Mouse (Mus musculus): ENCODE data around the gene Tspan9. TPM values are rescaled to one million over a fixed set of nuclear protein-coding genes. Genes with fewer than 3 reads are reported as not detected.

Tspan9 gene
- polyA plus RNA-seq, 1 experiment from 2014 or later: 29.3 TPM

DNA sequence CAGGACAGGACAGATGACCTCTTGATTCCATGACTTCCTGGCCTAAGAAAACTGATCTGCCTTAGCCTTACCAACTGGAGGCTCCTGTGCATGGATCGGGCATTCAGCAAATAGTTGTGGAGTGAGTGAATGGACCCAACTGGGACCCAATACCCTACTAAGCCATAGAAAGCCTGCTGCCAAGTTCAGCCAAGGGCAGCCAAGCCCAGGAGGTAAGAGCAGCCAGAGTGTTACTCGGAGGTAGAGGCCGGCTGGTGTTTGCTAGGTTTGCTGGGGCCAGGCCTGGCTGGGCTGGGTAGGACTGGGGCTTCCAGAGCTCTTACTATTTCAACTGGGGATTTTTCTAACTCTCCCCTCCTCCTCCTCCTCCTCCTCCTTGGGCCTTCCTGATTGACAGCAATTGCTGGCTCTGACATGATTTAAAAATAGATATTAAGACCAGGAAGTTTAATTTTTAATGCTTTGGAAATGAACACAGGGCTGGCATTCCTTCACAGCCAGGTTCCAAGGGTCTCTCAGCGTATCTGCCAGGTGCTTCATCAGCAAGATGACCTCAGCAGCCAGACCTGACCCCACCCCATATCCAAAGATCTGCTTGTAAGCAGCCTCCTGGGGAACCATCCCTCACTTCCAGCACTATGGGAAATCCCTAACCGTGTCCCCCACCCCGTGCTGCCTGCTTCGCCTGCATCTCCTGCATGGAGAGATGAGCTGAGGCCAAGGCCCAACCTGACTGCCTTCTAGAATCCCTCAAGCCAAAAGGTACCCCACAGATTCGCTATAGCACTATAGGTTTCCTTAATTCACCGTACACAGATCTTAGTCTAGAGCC lies 113.7 kb downstream of the Tspan9 start:
- H3K27ac ChIP-seq: no peak overlapping the region
- H3K9me3 ChIP-seq: no peaks in the 10 kb centered on the region
- ATAC-seq: no peak
- no peak overlapping the region for H3K4me2 ChIP-seq (replicated peaks)
- H3K9ac ChIP-seq (replicated peaks): no peak overlapping the region
- 87% methylated on average over 9 of the region's 9 CpGs for WGBS
- H3K36me3 ChIP-seq: no peaks in the 10 kb centered on the region
- no peak overlapping the region for H3K4me3 ChIP-seq (replicated peaks)
- H3K27me3 ChIP-seq: peaks cover 20% of the 10 kb centered on the region
- peaks cover 47% of the 10 kb centered on the region for H3K4me1 ChIP-seq (replicated peaks)

DNA sequence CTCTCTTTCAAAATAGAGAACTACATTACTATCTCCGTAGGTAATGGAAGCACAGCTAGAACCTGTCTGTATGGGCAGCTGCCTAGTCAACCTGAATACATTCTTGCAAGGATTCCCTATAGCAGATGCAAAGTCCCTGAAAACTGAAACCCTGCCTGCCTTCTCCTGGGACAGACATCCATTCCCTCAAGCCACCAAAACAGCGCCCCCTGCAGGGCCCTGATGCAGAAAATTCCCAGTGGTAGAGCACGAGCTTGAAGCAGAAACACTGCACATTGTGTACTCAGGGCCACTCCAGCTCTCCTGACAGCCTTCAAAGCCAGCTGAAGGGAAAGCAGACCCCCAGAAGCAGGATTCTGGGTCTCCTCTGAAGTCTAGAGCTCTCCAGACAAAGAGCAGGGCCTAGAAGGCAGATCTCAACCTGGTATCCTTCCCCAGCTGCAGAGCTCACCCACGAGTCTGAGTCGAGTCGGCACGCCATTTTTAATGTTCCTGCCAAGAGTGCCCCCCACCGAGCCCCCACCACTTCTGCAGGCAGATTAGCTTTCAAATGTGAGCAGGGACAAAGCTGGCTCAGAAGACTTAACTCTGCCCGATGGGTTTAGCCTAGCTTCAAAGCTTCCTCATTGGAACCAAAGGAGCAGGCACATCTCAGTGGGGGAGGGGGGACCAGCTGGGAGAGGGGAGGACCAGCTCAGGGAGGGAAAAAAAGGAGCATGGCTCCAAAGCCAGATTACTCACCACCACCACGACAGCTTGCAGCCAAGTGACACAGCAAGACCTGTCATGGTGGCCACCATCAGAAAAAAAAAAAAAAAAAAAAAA lies 115.1 kb downstream of the Tspan9 start:
- 14% methylated on average over 10 of the region's 10 CpGs for WGBS
- ATAC-seq: peak; percentile 40
- Histone ChIP-seq H3K27me3 (peaks cover 14% of the 10 kb centered on the region), H3K9me3 (no peaks in the 10 kb centered on the region), H3K27ac (peak overlapping the region; percentile 35; the same call in 1 of the 2 replicates), H3K4me3 (replicated peaks) (no peak overlapping the region), H3K4me2 (replicated peaks) (no peak overlapping the region), H3K36me3 (no peaks in the 10 kb centered on the region), H3K9ac (replicated peaks) (no peak overlapping the region), H3K4me1 (replicated peaks) (peaks cover 33% of the 10 kb centered on the region)

- Histone ChIP-seq H3K9me3 (no peaks in the 10 kb centered on the region), H3K4me2 (replicated peaks) (no peak overlapping the region), H3K27ac (no peak overlapping the region), H3K36me3 (no peaks in the 10 kb centered on the region), H3K9ac (replicated peaks) (no peak overlapping the region), H3K4me3 (replicated peaks) (no peak overlapping the region), H3K27me3 (no peaks in the 10 kb centered on the region; the same call in 1 of the 2 replicates), H3K4me1 (replicated peaks) (peaks cover 46% of the 10 kb centered on the region)
- WGBS: 91% methylated on average over 8 of the region's 8 CpGs
- no peak for ATAC-seq
These were observed 117.4 kb downstream of the Tspan9 start for GRCm38 (mm10) chr6:128025997-128026396.

- Histone ChIP-seq H3K4me3 (replicated peaks) (no peak overlapping the region), H3K27me3 (no peaks in the 10 kb centered on the region; the same call in 1 of the 2 replicates), H3K4me1 (replicated peaks) (peaks cover 50% of the 10 kb centered on the region), H3K4me2 (replicated peaks) (no peak overlapping the region), H3K36me3 (no peaks in the 10 kb centered on the region), H3K9me3 (no peaks in the 10 kb centered on the region), H3K27ac (no peak overlapping the region), H3K9ac (replicated peaks) (no peak overlapping the region)
- ATAC-seq: no peak
- 89% methylated on average over 13 of the region's 13 CpGs for WGBS
These were observed 117.8 kb downstream of the Tspan9 start for GRCm38 (mm10) chr6:128025581-128025980.

- Histone ChIP-seq H3K9ac (replicated peaks) (no peak overlapping the region), H3K27me3 (no peaks in the 10 kb centered on the region; the same call in 1 of the 2 replicates), H3K4me1 (replicated peaks) (peaks cover 40% of the 10 kb centered on the region), H3K4me2 (replicated peaks) (no peak overlapping the region), H3K27ac (0 out of 2 replicates have a peak overlapping the region, but pooled peaks have one; percentile 7), H3K9me3 (no peaks in the 10 kb centered on the region), H3K4me3 (replicated peaks) (no peak overlapping the region), H3K36me3 (no peaks in the 10 kb centered on the region)
- WGBS: 22% methylated on average over 6 of the region's 6 CpGs
- 0 out of 2 replicates have a peak, but pooled peaks have one; percentile 31 for ATAC-seq
These were observed 121.2 kb downstream of the Tspan9 start for GRCm38 (mm10) chr6:128022207-128022606.

DNA sequence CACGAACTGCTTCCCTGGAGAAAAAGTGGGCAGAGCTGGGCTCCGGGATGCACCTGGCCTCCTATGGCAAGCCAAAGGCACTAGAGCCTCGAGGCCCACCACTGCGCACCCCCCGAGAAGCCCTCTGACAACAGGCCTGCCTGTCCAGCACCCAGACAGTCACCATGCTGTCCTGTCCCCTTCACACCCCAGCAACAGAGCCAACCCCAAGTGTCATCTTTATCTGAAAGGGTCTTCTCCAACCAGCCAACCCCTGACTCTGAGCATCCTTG lies 121.5 kb downstream of the Tspan9 start:
- peak; percentile 51 for ATAC-seq
- WGBS: 38% methylated on average over 5 of the region's 5 CpGs
- Histone ChIP-seq H3K4me1 (replicated peaks) (peaks cover 40% of the 10 kb centered on the region), H3K27ac (0 out of 2 replicates have a peak overlapping the region, but pooled peaks have one; percentile 7), H3K9me3 (no peaks in the 10 kb centered on the region), H3K9ac (replicated peaks) (no peak overlapping the region), H3K4me3 (replicated peaks) (no peak overlapping the region), H3K36me3 (no peaks in the 10 kb centered on the region), H3K4me2 (replicated peaks) (no peak overlapping the region), H3K27me3 (no peaks in the 10 kb centered on the region; the same call in 1 of the 2 replicates)

DNA sequence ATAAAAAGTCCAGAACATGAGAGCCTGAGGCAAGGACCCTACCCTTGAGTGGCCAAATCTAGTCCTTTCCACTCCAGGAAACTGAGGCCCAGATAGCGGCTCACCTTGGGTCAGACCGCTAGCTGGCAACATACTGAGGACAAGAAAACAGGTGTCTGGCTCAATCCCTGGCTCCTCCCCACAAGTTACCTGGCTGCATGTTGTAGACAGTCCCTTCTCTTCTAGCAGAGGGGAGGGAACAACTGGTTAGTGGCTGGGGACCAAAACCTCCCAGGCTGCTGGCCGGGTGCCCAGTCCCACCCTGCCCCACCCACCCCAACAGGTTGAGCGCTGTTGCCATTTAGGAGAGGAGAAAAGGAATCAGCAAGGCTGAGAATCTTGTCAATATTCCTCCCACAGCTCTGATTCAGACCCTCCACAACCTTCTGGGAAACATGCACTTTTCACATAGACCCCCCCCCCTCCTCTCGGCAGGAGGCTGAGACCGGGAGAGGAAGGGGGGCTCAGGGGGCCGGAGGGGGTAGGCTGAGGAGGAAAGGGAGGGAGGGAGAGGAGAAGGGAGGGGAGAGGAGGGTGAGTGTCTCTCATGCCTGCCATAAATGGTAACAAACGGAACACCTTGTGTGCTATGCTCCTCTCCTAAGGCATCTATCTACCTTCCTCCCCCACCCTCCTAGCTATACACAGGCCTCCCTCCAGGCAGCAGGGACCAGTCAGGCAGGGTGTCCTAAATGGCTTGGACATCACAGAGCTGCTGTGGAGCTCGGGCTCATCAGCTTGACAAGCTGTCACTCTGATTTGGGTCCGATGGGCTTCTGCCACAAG lies 122.1 kb downstream of the Tspan9 start:
- Histone ChIP-seq H3K4me3 (replicated peaks) (no peak overlapping the region), H3K4me2 (replicated peaks) (no peak overlapping the region), H3K36me3 (no peaks in the 10 kb centered on the region), H3K27me3 (no peaks in the 10 kb centered on the region; the same call in 1 of the 2 replicates), H3K4me1 (replicated peaks) (peaks cover 40% of the 10 kb centered on the region), H3K27ac (0 out of 2 replicates have a peak overlapping the region, but pooled peaks have one; percentile 7), H3K9ac (replicated peaks) (0 out of 2 replicates have a peak overlapping the region, but pooled peaks have one; percentile 10), H3K9me3 (no peaks in the 10 kb centered on the region)
- 32% methylated on average over 8 of the region's 10 CpGs for WGBS
- ATAC-seq: peak; percentile 49

DNA sequence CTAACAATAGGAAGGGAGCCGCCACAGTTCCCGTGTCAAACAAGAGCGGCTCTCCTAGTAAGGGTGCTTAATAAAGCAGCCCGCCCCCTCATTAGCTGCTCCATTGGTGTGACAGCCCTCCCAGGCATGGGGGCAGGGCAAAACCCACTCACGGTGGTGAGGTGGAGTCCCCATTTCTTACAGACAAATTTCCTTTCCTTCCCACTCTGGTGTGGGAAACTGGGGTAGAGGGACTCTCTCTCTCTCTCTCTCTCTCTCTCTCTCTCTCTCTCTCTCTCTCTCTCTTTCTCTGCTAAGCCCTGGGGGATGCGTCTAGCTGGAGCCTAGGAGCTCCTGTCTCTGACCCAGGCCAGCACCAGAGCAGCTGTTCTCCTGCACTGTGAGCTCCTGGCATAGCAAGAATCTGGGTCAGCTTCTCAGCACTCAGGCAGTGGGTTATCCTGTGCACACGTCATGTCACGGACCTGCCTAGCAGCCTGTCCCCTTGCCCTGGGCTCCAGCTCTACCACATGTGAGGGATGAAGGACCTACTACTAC lies 122.8 kb downstream of the Tspan9 start:
- Histone ChIP-seq H3K9me3 (no peaks in the 10 kb centered on the region), H3K36me3 (no peaks in the 10 kb centered on the region), H3K27me3 (no peaks in the 10 kb centered on the region; the same call in 1 of the 2 replicates), H3K4me2 (replicated peaks) (peak overlapping the region; percentile 4; the same call in 1 of the 2 replicates), H3K27ac (peak overlapping the region; percentile 48), H3K9ac (replicated peaks) (0 out of 2 replicates have a peak overlapping the region, but pooled peaks have one; percentile 5), H3K4me3 (replicated peaks) (no peak overlapping the region), H3K4me1 (replicated peaks) (peaks cover 44% of the 10 kb centered on the region)
- 9% methylated on average over 8 of the region's 8 CpGs for WGBS
- ATAC-seq: peak; percentile 61

DNA sequence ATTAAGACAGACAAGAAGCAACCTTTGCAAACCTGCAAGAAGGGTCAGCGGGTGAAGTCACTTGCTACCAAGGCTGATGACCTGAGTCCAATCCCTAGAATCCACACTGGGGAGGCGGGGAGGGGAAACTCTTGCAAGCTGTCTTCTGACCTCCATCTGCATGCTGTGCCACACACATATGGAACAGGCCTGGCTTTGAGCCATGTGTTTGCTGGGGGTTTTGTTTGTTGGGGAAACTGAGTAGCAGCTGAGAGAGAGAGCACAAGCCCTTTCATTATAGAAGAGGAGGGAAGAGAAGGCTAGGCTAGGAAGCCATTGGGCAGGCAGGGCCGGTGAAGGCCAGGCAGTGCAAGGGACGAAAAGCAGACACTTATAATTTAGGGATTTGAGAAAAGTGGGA lies 123.3 kb downstream of the Tspan9 start:
- 0 out of 2 replicates have a peak, but pooled peaks have one; percentile 12 for ATAC-seq
- 35% methylated on average over 4 of the region's 4 CpGs for WGBS
- no peaks in the 10 kb centered on the region; the same call in 1 of the 2 replicates for H3K27me3 ChIP-seq
- H3K27ac ChIP-seq: peak overlapping the region; percentile 48; the same call in 1 of the 2 replicates
- no peaks in the 10 kb centered on the region for H3K36me3 ChIP-seq
- H3K4me2 ChIP-seq (replicated peaks): peak overlapping the region; percentile 4; the same call in 1 of the 2 replicates
- 0 out of 2 replicates have a peak overlapping the region, but pooled peaks have one; percentile 5 for H3K9ac ChIP-seq (replicated peaks)
- peaks cover 48% of the 10 kb centered on the region for H3K4me1 ChIP-seq (replicated peaks)
- no peaks in the 10 kb centered on the region for H3K9me3 ChIP-seq
- H3K4me3 ChIP-seq (replicated peaks): no peak overlapping the region

- Histone ChIP-seq H3K36me3 (no peaks in the 10 kb centered on the region), H3K27me3 (no peaks in the 10 kb centered on the region; the same call in 1 of the 2 replicates), H3K27ac (no peak overlapping the region), H3K4me1 (replicated peaks) (peaks cover 48% of the 10 kb centered on the region), H3K9me3 (no peaks in the 10 kb centered on the region), H3K4me3 (replicated peaks) (no peak overlapping the region), H3K9ac (replicated peaks) (no peak overlapping the region), H3K4me2 (replicated peaks) (no peak overlapping the region)
- WGBS: 90% methylated on average over 7 of the region's 7 CpGs
- ATAC-seq: no peak
These were observed 124.3 kb downstream of the Tspan9 start for GRCm38 (mm10) chr6:128019119-128019518.

- Histone ChIP-seq H3K27ac (no peak overlapping the region), H3K4me1 (replicated peaks) (peaks cover 42% of the 10 kb centered on the region)
- 83% methylated on average over 7 of the region's 7 CpGs for WGBS
These were observed 128.1 kb downstream of the Tspan9 start for GRCm38 (mm10) chr6:128015304-128015703.

More at GRCm38 (mm10) chr6:128015304-128015703, 128.1 kb downstream of the Tspan9 start:
- Histone ChIP-seq H3K4me3 (replicated peaks) (no peak overlapping the region), H3K4me2 (replicated peaks) (no peak overlapping the region), H3K36me3 (no peaks in the 10 kb centered on the region), H3K27me3 (no peaks in the 10 kb centered on the region), H3K9me3 (no peaks in the 10 kb centered on the region), H3K9ac (replicated peaks) (no peak overlapping the region)
- no peak for ATAC-seq
